Mouse (Mus musculus) c-Kit-negative CD71-positive TER-119-positive erythroid progenitor cells, embryonic 14.5 days (primary cell): ENCODE measurements around the gene Hoxc9.

Experiments
- DNase-seq: peaks from one replicate; pipeline ENCODE4 v3.0.0-alpha.2; 2013; ENCODE audit warnings: low read depth, low spot score

Hoxc9 gene

DNA sequence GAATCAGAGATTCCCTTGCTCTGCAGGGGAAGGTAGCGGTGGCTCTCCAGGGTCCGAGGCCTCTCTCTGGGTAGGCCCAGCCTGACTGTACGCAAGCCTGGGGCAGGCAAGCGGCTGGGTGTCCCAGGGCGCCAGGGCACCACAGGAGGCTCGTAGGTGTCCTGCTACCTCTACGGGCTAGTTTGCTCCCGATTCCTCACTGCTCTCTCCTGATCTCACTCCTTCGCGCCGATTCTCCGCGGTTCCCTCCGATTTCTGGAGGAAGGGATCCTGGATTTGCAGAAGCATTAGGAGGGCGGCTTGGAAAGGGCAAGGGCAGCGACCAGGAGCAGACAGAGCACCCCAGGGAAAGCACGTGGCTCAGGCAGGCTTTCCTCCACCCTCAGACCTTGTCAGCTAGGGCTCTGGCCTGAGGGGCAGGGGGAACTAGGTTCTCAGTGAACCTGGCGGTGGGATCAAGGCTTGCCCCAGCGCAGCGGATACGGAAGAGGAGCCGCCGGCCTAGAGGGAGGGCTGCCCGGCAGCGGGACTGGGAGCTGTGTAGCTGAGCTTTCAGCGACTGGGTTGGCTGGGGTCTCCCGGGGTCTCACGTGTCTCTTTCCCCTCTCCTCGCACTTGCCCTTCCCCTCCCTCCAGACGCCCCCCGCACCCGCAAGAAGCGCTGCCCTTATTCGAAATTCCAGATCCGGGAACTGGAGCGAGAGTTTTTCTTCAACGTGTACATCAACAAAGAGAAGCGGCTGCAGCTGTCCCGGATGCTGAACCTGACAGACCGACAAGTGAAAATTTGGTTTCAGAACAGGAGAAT is 20.2 kb upstream of the Hoxc9 start:
- no peak for DNase-seq

DNA sequence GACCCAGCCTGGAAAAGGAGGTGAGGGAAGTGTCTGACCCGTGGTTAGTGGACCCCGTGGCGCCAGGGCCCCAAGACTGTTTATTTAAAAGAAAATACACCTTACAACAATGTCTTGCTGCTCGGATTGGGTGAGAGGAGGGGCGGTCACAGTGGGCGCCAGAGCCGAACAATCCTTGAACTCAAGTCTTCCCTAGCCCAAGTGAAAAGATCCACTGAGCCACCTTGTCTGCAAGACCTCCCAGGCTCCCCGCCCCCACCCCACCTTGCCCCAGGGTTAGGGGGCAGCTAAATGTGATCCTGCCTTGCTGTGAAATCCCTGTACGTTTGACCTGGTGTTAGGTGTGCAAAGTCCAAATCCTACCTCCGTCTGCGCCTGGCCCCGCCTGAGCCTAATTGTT is 19.3 kb upstream of the Hoxc9 start:
- DNase-seq: no peak

DNA sequence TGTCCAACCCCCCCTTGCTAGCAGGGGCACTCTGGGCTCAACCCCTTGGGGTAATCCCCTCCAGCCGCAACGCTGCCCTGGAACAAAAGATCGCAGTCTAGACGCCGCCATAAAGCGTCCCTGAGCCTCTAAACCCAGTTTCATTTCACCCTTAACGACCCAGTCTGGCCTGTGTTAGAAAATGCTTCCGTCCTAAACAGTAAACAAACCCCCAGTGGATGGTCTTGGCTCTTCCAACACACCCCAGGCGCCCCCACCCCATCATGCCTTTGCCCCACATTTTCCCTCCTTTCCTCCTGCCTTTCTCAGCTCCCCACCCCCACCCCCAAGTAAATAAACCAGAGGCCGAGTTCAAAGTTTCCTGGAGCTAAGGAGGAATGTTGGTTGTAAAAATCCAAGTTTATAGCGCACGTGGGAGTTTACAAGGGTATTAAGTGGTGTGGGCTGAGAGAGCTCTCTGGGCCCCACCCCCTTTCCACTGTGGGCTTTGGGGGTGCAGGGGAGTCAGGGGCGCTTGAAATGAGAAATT is 16.5 kb upstream of the Hoxc9 start:
- no peak for DNase-seq

DNA sequence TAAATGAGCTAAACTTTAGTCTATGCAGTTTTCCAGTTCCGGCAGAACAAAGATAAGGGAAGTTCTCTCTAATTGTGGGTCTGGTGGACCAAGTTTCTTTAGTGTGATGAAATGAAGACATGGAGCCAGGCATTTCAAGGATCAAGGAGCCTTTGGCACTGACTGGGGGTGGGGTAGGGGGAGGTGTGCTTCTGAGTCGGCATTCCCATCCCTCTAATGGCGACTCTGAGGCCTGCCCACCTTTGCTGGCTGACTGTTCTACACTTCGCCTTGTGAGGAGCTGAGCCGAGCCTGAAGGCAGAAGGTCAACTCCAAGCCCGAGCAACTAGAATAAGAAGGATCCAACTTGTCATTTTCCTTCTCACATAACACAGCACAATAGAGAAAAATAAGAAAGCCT is 14.5 kb upstream of the Hoxc9 start:
- DNase-seq: no peak

DNA sequence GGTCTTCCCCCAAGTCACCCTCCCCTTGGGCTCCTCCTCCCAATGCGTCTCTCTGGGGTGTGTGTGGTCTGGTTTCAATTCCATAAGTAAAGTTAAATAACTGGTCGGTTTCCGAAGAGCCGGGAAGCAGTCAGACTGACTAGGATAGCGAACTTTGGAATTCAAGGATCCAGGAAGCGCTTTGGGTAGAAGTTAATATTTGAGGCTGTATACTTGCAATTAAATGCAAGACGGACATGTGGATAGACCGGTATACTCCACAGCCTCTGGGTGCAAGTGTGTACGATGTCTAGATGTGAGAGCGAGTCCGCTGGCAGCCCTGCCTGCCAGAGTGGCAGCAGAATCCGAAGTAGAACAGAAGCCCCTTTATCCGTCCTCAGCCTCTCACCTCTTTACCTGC is 13.7 kb upstream of the Hoxc9 start:
- DNase-seq: no peak

DNA sequence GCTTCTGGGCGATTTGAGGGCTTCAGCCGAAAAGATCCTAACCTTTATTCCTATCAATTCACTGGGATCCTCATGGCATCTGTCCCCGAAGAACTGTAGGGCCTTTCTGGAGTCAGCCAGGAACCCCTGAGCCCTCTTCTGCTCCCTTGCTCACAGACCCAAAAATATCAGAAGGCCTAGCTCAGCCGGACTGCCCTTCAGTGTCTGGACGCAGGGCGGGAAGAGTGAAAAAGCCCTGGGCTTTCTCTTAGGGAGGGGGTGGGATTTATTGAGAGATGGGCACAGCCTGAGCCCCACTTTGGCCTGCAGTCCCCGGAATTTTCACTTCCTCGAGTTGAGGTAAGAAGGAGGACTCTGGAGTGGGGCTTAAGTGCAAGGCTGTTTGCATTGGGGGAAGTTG is 13.0 kb upstream of the Hoxc9 start:
- no peak for DNase-seq

DNA sequence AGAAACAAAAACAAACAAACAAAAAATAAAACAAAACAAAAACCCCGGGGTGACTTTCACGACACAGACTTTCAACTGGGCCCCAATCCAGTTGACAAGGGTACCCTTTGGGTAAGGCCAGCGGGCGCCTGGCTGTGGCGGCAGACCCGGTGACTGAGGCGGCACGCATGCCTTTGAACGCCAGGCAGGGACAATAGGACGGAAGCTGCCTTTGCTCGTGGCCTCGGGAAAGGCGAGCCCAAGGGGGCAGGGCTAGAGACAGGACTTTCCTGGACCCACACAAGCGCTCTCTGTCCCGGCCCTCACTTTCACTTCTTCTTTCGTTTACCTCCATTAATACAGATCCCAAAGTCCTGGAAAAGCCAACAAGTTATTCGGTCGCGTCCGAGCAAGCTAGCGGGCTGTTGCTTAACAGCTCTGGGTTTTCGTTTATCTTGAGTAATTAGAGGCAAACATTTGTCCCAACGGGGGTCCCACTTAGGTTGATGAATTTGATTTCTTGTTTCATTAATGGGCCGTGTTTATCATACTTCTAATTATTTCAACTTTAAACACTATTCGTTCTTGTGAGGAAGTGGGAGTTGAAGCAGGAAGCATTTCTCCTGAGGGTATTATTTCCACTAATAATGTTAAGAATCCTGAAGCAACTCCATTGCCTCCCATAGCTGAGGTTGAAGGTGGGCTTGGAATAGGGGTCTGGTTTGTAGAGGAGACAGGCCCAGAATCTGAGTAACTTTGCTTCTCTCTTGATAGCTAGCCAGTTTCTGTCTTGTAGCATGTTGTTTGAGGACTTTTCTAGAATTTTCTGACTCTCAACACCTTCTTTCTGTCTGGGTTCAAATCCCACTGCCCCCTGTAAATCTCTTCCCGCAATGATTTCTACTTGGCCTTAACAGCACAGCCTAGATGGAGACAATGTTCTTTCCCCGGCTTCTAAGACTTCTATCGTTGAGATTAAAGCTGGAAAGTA is 12.3 kb upstream of the Hoxc9 start:
- DNase-seq: no peak

DNA sequence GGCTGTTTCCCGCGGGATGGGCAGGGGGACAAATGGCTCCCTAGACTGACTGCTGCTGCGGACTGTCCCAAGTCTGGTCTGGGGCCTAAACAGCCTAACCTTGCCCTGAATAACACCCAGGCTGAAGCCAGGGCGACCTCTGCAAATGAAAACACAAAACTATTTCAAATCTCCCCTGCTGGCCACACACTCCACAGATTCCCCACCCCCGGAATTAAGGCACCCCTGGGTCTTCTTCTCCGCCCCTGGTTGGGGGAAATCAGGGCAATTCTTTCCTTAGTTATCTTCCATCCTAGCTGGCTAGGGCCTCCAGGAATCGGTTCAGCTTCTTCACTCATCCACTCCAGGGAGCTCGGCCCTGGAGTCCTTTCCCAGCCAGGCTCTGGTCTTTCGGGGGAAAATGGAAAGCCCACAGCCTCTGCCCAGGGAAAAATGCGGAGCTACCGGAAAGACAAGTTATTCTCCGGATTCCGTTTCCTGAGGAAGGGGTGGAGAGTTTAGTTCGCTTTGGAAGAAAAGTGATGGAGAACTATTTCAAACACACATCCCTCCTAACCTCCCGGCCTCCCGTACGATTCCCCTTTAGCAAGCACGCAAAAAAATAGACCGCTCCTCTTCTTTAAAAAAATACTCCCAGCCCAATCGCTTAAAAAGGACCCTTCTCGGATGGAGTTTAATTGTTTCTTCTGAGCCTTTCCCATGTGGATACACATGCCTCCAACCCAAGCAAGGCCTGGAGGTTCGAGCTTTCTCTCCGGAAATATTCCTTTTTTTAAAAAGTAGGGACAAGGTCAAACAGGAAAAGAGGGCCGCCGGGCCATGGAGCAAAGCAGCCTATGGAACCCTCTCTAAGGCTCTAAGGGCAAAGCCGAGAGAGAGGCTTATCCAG is 11.0 kb upstream of the Hoxc9 start:
- no peak for DNase-seq

DNA sequence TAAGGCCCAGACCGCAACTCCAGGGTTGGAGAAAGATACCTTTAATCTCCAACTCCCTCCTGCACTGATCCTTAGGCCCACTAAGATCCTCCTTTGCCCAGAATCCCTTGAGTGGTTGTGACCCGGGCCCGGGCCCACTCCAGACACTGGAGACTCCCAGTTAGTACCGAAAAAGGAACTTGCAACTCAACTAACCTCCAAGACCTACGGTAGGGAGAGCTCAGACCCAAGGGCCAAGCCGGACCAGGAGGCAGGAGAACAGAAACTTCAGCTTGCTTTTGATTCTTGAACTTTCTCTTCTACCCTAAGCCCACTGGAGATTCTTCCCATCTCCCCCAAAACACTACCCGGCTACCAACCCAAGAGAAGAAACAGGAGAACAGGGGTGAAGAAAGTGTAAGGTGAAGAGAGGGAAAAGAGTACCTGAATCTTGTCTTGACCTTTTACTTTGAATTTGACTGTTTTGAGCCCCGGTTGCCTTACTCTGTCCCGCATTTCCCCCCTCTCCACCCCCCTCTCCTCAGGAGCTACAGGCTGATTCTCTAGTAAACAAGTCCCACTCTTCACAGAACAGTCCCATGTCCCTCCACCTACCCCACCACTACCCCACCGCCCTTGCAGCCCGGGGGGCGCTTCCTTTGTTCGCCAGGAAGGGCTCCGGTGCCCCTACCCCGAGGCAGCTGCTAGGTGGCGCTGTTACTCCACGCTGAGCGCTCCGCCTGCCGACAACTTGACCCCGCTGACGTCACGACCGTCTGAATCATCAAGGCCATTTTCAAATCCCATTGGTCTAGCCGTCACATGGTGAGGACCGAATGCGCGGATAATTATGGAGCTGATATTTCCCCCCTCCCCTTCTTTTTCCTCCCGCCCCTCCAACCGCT is 10.1 kb upstream of the Hoxc9 start:
- DNase-seq: no peak

DNA sequence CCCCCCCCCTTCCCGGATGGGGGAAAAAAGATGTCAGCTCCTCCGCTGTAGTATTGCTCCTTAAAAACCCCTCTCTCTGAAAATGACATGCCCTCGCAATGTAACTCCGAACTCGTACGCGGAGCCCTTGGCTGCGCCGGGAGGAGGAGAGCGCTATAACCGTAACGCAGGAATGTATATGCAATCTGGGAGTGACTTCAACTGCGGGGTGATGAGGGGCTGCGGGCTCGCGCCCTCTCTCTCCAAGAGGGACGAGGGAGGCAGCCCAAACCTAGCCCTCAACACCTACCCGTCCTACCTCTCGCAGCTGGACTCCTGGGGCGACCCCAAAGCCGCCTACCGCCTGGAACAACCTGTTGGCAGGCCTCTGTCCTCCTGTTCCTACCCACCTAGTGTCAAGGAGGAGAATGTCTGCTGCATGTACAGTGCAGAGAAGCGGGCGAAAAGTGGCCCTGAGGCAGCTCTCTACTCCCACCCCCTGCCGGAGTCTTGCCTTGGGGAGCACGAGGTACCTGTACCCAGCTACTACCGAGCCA is 9.4 kb upstream of the Hoxc9 start, which contains the start of gene Hoxc10:
TSS of gene Hoxc10 (plus strand) at position 21 of the 536 bp plus-strand sequence.
- DNase-seq: no peak

DNA sequence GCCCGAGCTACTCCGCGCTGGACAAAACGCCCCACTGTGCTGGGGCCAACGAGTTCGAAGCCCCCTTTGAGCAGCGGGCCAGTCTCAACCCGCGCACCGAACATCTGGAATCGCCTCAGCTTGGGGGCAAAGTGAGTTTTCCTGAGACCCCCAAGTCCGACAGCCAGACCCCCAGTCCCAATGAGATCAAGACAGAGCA is 9.0 kb upstream of the Hoxc9 start, which contains the start of gene Hoxc5:
TSS of gene Hoxc5 (plus strand) at position 132 of the 199 bp plus-strand sequence.
- no peak for DNase-seq

DNA sequence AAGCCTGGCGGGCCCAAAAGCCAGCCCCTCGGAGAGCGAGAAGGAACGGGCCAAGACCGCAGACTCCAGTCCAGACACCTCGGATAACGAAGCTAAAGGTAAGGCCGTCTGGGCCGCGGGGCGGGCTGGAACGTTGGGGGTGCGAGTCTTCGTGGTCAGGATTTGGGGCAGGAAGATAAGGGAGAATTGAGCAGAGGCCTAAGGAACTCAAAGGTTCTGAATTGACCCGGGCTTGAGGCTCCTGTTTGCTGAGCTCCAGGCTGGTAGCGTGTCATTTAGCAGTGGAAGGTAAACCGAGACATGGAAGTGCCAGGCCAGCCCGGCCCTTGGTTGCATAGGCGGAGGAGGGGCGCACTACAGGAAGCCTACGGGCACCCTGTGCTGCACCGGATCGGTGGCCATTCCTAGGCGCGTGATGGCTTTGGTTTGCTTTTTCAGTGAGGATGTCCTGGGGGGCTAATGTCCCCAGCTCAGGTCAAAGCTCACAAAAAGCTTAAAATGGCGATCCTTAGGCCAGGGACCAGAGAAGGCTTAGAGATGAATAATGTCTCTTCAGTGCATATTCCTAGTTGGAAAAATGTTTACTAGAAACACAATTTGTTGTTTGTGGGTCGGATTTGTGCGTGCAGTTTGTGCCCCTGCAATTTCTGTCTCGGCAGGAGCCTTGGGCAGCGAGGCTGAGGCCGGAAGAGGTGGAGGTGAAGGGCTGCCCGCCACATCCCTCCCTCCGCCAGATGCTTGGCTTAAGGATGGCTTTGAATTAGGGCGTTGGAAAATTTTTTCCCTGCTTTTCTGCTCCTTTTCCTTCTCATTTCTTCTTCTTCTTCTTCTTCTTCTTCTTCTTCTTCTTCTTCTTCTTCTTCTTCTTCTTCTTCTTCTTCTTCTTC is 8.5 kb upstream of the Hoxc9 start:
- DNase-seq: no peak

DNA sequence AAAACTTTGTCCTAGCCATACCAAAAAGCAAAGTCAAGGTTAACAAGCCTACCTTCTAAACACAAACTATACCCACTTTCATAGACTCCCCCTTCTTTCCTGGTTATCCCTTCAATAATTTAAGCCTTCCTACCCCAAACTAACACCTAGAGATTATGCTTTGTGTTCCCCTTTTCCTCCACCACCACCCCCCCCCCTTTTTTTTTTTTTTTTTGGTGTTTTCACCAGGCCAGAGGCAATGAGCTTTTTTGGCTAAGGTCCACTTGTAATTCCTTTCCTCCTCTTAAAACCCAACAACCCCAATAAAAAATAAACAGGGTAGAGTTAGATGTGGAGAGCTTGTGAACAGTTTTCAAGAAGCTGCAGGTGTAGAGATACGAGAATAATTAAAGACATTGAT is 6.9 kb upstream of the Hoxc9 start:
- DNase-seq: no peak

DNA sequence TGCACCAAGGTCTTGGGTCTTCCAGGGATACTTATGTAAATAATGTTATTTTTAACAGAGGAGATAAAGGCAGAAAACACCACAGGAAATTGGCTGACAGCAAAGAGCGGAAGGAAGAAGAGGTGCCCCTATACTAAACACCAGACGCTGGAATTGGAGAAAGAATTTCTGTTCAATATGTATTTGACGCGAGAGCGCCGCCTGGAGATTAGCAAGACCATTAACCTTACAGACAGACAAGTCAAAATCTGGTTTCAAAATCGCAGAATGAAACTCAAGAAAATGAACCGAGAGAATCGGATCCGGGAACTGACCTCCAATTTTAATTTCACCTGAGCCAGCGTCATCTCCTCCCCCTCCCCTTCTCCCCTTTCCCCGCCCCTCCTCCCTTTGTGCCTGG is 5.5 kb upstream of the Hoxc9 start:
- no peak for DNase-seq

DNA sequence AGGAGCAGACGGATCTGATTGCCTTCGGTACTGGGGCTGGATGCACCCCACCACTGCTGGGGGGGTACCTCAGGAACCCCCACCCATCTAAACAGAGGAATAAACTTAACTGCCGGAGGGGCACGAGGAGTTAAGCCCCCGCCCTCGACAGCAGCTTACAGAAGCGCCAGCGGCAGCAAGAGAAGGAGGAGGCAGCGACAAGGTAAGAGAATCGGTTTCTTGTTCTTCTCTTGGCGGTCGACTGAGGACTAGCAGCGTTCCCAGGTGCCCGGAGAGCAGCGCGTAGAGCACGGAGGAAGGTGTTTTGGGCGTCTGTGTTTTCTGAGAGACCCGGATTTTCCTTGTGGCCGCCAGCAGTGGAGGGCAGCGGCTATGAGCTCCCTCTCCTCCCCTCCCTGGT is 4.0 kb upstream of the Hoxc9 start:
- DNase-seq: no peak

DNA sequence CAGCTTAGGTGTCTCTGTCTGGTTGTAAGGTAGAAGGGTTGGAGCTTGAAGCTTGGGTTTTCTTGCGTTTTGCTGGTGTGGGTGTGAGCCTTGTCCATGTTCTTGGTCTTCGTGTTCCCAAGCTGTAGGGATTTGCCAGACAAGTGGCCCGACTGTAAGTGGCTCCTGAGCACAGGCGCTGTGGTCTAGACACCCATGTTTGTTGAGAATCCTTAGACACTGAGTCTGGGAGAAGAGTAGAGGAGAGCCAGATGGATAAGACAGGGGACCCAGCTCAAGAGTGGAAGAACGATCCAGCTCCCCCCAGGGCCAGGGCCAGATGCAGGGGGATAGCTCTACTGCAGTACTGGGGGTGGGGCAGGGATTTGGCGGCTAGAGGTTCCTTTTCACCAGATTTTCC is 3.5 kb upstream of the Hoxc9 start:
- no peak for DNase-seq

DNA sequence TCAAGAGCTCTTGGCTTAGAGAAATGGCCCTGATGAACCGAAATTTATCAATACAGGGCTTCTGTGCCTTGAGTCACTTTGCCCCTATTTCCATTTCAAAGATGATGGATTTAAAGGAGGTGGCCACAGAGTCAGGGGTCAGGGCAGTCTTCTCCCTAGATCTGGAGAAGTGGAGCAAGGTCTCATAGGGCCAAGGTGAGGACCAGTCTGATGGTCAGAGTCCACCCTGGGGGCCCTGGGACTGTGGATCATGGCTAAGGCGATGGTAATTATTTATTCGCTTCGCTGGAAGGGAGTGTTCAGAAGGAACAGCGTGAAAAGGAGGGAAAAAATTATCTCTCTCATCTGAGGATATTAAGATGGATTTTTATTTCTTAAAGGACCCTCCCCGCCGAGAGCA is 1.2 kb upstream of the Hoxc9 start:
- DNase-seq: no peak

DNA sequence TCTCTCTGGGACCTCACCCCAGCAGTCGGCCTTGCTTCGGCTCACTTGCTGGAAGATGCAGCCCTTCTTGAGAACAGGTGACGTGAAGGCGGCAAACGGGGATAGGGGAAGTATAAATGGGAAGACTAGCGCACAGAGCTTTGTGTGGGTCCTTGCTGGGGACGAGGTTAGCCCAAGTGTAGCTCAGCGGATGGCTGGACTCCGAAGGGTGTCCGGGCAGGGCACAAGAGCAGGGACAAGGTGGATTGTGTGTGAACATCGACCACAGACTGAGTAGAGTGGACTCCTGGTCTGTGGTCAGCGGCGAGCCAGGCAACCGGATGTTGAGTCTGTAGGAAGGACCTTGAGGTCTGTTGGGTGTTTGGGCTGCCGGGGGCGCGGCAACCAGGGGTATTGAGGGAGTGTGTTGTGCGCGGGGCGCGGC is 539 bp upstream of the Hoxc9 start:
- DNase-seq: no peak

DNA sequence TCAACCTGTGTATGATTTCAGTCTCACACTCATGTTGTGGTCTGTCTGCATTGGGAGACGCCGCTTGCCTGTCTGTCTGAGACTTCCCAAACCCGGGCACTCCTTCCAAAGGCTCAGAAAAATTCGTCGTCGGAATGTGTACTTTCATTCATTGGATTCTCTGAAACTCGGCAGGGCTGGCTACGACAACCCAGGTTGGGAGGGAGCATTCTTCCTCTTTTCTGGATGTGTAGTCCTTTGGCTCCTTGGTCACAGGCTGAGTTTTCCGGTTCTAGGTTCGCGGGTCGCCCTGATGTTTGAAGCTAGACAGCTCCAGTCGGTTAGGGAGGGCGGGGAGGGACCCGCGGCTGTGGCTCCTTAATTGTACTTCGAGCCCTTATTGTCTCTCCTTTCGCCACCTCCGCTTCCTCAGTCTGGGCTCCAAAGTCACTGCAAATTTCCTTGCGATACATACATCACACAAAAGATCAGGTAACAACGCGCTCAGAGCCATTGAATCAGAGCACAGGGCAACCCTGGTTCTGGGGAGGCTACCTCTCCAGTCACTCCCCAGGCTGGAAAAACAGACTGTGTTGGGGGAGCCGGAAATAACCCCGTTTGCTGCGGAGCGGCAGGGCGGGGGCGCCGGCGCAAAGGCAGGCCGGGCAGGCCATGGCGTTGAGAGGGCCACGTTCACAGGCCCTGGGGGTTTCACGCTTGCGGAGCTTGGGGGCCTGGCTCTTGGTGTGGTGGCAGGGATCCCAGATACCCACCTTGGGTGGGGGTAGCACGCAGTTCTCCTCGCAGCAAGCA is 588 bp downstream of the Hoxc9 start:
- DNase-seq: no peak
